Mouse (Mus musculus) intestine, embryonic 16.5 days (tissue): ENCODE results near the gene Fra10ac1. TPM values are rescaled to one million over a fixed set of nuclear protein-coding genes. Genes with fewer than 3 reads are reported as not detected.

Experiments used
- ATAC-seq: fragments of 200-750 bp; cut with Nextera tagmentation; 2 replicates; pipeline ENCODE4 v1.8.0; 2017; ENCODE audit warnings: moderate TSS enrichment, moderate library complexity
- H3K27ac ChIP-seq: fragments of 300-500 bp; sonication (generic); 2 replicates; pipeline ENCODE4 v1.5.1; 2014; ENCODE audit warnings: mild to moderate bottlenecking, low read length
- H3K27me3 ChIP-seq: fragments of 300-500 bp; sonication (generic); replicated peaks from 2 replicates; pipeline ENCODE4 v1.6.1; 2014; ENCODE audit warnings: low read length, control low read depth, mixed read lengths; ENCODE audit not compliant: control insufficient read depth, insufficient read depth
- H3K36me3 ChIP-seq: fragments of 300-500 bp; sonication (generic); 2 replicates; pipeline ENCODE4 v1.6.1; 2014; ENCODE audit warnings: low read length, control low read depth; ENCODE audit not compliant: control insufficient read depth, insufficient read depth
- H3K4me1 ChIP-seq: fragments of 300-500 bp; sonication (generic); 2 replicates; pipeline ENCODE4 v1.6.1; 2014; ENCODE audit warnings: low read length, control low read depth, mixed read lengths; ENCODE audit not compliant: control insufficient read depth, insufficient read depth
- H3K4me2 ChIP-seq: fragments of 300-500 bp; sonication (generic); 2 replicates; pipeline ENCODE4 v1.6.1; 2014; ENCODE audit warnings: low read depth, low read length, control low read depth
- H3K4me3 ChIP-seq: fragments of 300-500 bp; sonication (generic); 2 replicates; pipeline ENCODE4 v1.5.1; 2014; ENCODE audit warnings: mild to moderate bottlenecking, low read length
- H3K9ac ChIP-seq: fragments of 300-500 bp; sonication (generic); 2 replicates; pipeline ENCODE4 v1.6.1; 2014; ENCODE audit warnings: low read depth, low read length
- H3K9me3 ChIP-seq: fragments of 300-500 bp; sonication (generic); 2 replicates; pipeline ENCODE4 v1.6.1; 2016; ENCODE audit warnings: low read length, control low read depth; ENCODE audit not compliant: control insufficient read depth
- WGBS: fragments of 180-500 bp; shearing (Covaris S2); extraction: QIAGEN DNeasy Blood & Tissue Kit; methylation state at CpG from one replicate; pipeline ENCODE4 v1.1.7; 2014; 5-methylcytosine and 5-hydroxymethylcytosine counted together
- polyA plus RNA-seq: library from polyadenylated mRNA; unstranded; fragments of >200 nt; fragmentation: Nextera tagmentation; extraction: Ambion mirVana; gene quantifications from 2 replicates; pipeline ENCODE4 v1.2.1, GENCODE M21; 2015

Gene Fra10ac1
- 29.6 and 33.6 TPM in 2 replicates for polyA plus RNA-seq

DNA sequence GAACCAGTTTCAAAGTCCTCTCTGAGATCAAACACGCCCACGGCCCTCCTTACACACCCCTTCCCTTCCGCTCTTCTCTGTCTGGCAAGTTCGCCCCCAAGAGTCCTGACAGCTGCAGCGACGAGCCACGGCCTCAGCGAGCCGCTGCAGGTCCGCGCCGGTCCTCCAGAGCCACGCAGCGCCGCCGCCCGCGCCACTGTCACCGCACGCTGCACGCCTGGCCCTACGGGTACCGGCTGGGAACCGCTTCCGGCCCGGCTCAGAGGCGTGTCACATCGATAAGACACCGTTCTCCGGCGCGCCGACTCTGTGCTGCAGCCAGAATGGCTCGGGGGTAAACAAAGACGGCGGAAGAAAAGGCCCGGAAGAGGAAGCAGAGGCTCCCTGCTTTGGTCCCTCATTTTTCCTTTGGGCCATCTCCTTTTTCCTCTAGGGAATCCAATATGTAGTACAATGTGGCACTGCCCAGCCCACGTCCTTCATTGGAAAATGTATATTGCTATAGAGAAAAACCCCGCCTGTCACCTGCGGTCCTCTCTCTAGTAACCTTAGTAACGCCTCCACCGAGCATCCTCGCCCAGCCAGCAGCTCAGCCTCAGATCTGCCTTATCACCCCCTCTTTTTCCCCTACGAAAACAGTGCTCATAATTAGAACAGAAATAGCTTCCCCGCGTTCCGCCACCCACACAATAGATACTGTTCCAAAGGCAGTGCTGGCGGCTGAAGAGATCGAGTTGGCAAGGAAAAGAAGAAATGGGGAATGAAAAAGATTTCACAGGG is at the start of gene Fra10ac1:
Fra10ac1 (minus strand) TSS at position 252 of the 780 bp plus-strand sequence.
- WGBS: under 1% methylated on average over 49 of the region's 49 CpGs

DNA sequence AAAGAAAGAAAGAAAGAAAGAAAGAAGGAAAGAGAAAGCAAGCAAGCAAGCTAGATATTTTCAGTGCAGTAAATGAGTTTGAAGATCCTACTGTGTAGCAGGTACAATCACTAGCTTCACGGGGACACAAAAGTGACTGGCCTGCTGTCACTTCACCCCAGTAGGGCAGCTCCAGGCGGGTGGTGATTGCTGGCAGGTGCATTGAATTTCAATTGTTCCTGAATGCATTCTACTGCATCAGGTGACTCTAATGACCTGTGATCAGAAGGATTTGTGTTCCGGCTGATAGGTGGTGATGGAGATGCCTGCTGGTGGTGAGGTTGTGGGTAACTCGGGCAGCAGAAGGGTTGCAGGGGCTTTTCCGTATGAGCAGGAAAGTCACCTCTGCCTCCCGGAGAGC is 47.1 kb upstream of the Fra10ac1 start:
- WGBS: 44% methylated on average over 6 of the region's 6 CpGs
- ATAC-seq: no peak
- H3K4me1 ChIP-seq: no peaks in the 10 kb centered on the region
- H3K4me2 ChIP-seq: no peak overlapping the region
- H3K4me3 ChIP-seq: no peak overlapping the region
- no peak overlapping the region for H3K27ac ChIP-seq
- H3K36me3 ChIP-seq: no peaks in the 10 kb centered on the region
- H3K27me3 ChIP-seq: no peaks in the 10 kb centered on the region
- H3K9ac ChIP-seq: no peak overlapping the region
- H3K9me3 ChIP-seq: no peaks in the 10 kb centered on the region

More for the DNA sequence above, at the start of gene Fra10ac1:
- Histone ChIP-seq H3K27ac (peak within 1 kb of the TSS; percentile 88), H3K4me3 (peak within 1 kb of the TSS; percentile 81), H3K4me2 (peak within 1 kb of the TSS; percentile 89), H3K9ac (peak within 1 kb of the TSS; percentile 84), H3K27me3 (no peaks in the 10 kb centered on the region), H3K9me3 (no peaks in the 10 kb centered on the region; the same call in 1 of the 2 replicates), H3K4me1 (0 out of 2 replicates have a peak, but pooled peaks cover 6% of the 10 kb centered on the region), H3K36me3 (no peaks in the 10 kb centered on the region)
- peak; percentile 98 for ATAC-seq

DNA sequence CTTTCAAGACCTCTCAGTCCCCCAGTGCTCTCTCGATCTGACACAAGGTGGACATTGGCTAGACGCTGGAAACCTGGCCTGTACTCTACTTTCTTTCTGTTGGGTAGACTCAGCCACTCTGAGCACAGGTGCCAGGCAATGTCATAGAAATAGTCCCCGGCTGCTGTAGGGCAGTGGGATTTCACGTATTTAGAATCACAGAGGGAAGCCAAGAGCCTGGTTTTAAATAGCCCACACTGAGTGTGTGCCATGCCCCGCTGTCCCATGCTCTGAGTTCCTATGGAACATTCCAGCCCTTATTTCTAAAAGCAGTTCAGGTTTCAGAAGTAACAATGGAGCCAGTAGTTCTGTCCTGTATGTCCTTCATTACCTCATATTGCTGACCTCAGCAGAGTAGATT is 43.5 kb upstream of the Fra10ac1 start:
- Histone ChIP-seq H3K27me3 (0 out of 2 replicates have a peak, but pooled peaks cover 3% of the 10 kb centered on the region), H3K4me3 (no peak overlapping the region), H3K36me3 (no peaks in the 10 kb centered on the region), H3K4me2 (no peak overlapping the region), H3K9ac (no peak overlapping the region), H3K27ac (no peak overlapping the region), H3K9me3 (no peaks in the 10 kb centered on the region), H3K4me1 (no peaks in the 10 kb centered on the region)
- WGBS: 79% methylated on average over 5 of the region's 5 CpGs
- no peak for ATAC-seq

DNA sequence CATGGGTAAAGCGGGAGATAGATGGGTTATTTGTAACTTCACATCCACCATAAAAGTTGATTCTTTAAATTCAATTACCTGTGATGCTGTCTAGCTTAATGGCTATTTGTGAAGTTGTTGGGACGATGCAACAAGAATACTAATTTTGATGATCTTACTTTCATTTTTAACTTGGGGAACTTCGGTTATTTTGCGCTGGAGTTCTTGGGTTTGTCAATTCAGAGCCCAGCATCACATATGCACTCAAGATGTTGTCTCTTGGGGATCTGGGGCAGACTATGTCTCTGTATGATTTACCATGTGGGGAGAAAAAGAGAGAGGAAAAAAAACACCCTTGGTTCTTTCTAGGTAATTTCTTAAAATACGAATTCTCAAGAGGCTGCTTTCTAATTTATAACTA is 41.8 kb upstream of the Fra10ac1 start:
- 84% methylated on average over 5 of the region's 5 CpGs for WGBS
- no peak for ATAC-seq

DNA sequence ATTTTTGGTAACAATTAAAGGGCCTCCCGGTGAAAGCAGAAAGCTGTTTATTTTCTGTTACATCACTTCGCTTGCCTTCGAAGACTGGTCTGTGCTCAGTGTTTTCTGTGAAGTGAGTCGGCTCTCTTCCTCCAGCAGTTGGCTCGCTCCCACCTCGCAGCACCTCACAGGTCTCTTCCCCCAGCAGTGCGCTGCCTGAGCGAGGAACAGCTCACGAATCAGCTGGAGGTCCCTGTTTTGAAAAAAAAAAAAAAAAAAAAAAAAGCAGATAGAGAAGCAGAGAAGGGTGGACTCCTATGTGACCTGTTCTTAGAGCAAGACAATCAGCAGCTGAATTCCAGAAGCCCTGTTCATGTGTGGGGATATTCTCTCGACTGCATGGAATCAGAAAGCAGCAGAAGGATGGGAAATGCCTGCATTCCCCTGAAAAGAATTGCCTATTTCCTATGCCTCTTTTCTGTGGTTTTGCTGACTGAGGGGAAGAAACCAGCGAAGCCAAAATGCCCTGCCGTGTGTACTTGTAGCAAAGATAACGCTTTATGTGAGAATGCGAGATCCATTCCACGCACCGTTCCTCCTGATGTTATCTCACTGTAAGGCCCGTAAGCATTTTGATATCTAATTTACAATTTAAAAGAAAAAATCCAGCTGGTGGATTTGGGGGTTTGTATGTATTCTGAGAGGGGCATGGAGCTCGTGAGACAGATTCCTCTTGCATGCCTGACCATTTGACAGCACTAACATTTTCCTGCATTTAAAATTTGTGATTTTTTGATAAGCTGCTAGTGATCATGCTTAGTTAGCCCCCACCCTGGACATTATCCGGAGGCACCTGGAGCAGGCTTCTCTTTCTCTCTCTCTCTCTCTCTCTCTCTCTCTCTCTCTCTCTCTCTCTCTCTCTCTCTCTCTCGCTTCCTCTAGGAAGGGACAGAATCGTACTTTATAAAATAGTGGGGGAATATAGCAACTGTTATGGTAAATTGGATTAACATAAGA is 40.8 kb upstream of the Fra10ac1 start, which contains the start of gene Lgi1:
Lgi1 (plus strand) TSS at position 32 of the 996 bp plus-strand sequence.
- Histone ChIP-seq H3K4me1 (no peaks in the 10 kb centered on the region), H3K36me3 (no peaks in the 10 kb centered on the region), H3K9me3 (no peaks in the 10 kb centered on the region), H3K4me3 (no peak within 1 kb of the TSS), H3K27me3 (0 out of 2 replicates have a peak, but pooled peaks cover 3% of the 10 kb centered on the region), H3K4me2 (peak within 1 kb of the TSS; percentile 10; the same call in 1 of the 2 replicates), H3K27ac (no peak within 1 kb of the TSS), H3K9ac (no peak within 1 kb of the TSS)
- ATAC-seq: no peak
- WGBS: 24% methylated on average over 21 of the region's 21 CpGs

More for the DNA sequence above, 41.8 kb upstream of the Fra10ac1 start:
- H3K9me3 ChIP-seq: no peaks in the 10 kb centered on the region
- no peak overlapping the region for H3K9ac ChIP-seq
- 0 out of 2 replicates have a peak, but pooled peaks cover 3% of the 10 kb centered on the region for H3K27me3 ChIP-seq
- H3K4me1 ChIP-seq: no peaks in the 10 kb centered on the region
- H3K36me3 ChIP-seq: no peaks in the 10 kb centered on the region
- H3K27ac ChIP-seq: no peak overlapping the region
- H3K4me2 ChIP-seq: no peak overlapping the region
- no peak overlapping the region for H3K4me3 ChIP-seq

DNA sequence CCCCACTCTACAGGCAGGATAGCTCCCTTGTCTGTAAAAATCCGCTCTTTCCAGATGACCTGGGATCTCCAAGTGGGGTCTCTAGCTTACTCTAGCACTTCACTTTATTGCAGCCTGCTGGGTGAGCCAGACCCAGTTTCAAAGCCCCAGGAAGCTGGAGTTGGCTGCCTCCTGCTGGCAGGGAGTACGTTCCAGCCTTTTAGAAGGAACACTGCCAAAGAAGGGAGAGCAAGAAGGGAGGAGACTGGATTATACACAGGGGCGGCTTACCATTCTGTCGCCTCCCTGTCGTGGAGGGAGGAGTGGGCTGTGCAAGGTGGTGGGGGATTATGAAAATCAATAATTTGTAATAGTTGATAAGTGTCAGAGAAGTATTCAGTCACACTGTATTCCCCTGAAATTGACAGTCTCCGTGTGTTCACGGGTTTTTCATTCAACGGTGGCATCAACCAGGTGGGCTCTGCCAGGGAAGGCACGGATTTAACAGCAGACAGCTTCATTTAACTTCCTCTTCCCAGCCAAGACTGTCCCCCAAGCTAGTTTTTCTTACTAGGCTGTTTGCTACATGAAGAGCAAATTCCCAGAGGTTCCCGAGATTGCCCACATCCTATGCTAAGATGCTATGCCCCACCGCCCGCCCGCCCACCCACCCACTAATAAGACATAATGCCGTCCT is 40.0 kb upstream of the Fra10ac1 start:
- H3K4me2 ChIP-seq: peak overlapping the region; percentile 10; the same call in 1 of the 2 replicates
- H3K4me1 ChIP-seq: no peaks in the 10 kb centered on the region
- H3K4me3 ChIP-seq: no peak overlapping the region
- no peak for ATAC-seq
- H3K9me3 ChIP-seq: no peaks in the 10 kb centered on the region
- H3K27me3 ChIP-seq: 0 out of 2 replicates have a peak, but pooled peaks cover 3% of the 10 kb centered on the region
- no peak overlapping the region for H3K9ac ChIP-seq
- H3K36me3 ChIP-seq: no peaks in the 10 kb centered on the region
- WGBS: 24% methylated on average over 14 of the region's 14 CpGs
- H3K27ac ChIP-seq: no peak overlapping the region

DNA sequence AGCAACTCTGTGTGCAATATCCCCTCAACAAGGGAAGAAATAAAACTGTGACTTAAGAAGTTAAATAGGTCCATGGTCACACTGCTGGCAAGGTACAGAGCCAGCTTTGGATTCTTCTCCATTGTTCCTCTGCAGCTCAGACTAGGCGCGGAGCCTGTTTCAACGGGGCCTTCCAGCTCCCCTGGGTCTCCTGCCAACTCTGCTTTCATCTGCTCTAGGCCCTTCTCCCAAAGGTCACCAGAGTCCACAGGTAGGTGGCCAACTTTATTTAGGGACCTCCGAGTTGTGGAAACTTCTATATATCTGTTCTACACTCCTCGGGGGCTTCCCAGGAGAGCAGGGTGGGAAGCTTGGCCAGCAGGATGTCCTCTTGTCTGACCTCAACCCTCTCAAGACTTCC is 37.4 kb upstream of the Fra10ac1 start:
- Histone ChIP-seq H3K9ac (no peak overlapping the region), H3K27ac (no peak overlapping the region), H3K27me3 (0 out of 2 replicates have a peak, but pooled peaks cover 3% of the 10 kb centered on the region), H3K9me3 (no peaks in the 10 kb centered on the region), H3K4me3 (no peak overlapping the region), H3K4me2 (no peak overlapping the region), H3K4me1 (no peaks in the 10 kb centered on the region), H3K36me3 (no peaks in the 10 kb centered on the region)
- 84% methylated on average over 5 of the region's 5 CpGs for WGBS
- no peak for ATAC-seq

DNA sequence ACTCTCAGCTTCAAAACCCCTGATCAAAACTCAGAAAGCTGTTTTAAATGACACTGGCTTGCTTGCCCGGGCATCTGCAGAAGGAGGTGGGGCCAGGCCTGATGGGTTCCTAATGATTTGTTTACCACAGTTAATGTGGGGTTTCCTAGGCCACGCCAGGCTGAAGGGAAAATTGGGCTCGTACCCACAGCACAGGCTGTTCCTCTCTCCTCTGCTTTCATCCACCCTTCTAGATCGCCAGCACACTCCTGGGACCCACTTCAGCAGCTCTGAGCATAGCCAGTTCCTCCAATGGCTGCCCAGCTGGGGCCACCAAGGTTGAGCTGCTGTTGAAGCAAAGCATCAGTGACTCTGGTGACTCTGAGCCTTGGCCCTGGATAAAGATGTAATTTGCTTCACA is 36.4 kb upstream of the Fra10ac1 start:
- Histone ChIP-seq H3K36me3 (no peaks in the 10 kb centered on the region), H3K27ac (no peak overlapping the region), H3K9ac (no peak overlapping the region), H3K27me3 (0 out of 2 replicates have a peak, but pooled peaks cover 3% of the 10 kb centered on the region), H3K4me3 (no peak overlapping the region), H3K4me1 (no peaks in the 10 kb centered on the region), H3K9me3 (no peaks in the 10 kb centered on the region), H3K4me2 (no peak overlapping the region)
- 30% methylated on average over 4 of the region's 4 CpGs for WGBS
- no peak for ATAC-seq
